ENCODE assay signal across 17 mouse cellular contexts in genomic region chr5:128041781-128042180, GRCm38 (mm10).
"Had no signal": no experiment of that assay in that cellular context is flagged by ENCODE, and none has a peak within 500 bp of the region (broad histone marks: within the 10 kb centered on the region; RNA-seq: fewer than 3 reads in every experiment).

No protein-coding gene starts in this region.

- H3K27ac ChIP-seq: lung, embryonic 15.5 days; macrophage; midbrain, embryonic 12.5 days; midbrain, embryonic 15.5 days; neural tube, embryonic 12.5 days; stomach, embryonic 15.5 days; stomach, postnatal 0 days had no signal

- H3K27me3 ChIP-seq: lung, embryonic 15.5 days; megakaryocyte, embryonic 14.5 days; midbrain, embryonic 12.5 days; midbrain, embryonic 15.5 days; neural tube, embryonic 12.5 days; stomach, embryonic 15.5 days had no signal

- H3K36me3 ChIP-seq: lung, embryonic 15.5 days; midbrain, embryonic 12.5 days; midbrain, embryonic 15.5 days; neural tube, embryonic 12.5 days; stomach, embryonic 15.5 days had no signal

- ATAC-seq: liver, postnatal 0 days; lung, postnatal 0 days; midbrain, embryonic 15.5 days had no signal

- H3K9ac ChIP-seq: liver, postnatal 0 days; lung, embryonic 15.5 days; midbrain, embryonic 12.5 days; midbrain, embryonic 15.5 days; neural tube, embryonic 12.5 days; stomach, embryonic 15.5 days had no signal

- H3K9me3 ChIP-seq: lung, embryonic 15.5 days; midbrain, embryonic 12.5 days; midbrain, embryonic 15.5 days; neural tube, embryonic 12.5 days; stomach, embryonic 15.5 days had no signal

- H3K4me3 ChIP-seq: lung, embryonic 15.5 days; megakaryocyte, embryonic 14.5 days; midbrain, embryonic 12.5 days; midbrain, embryonic 15.5 days; neural tube, embryonic 12.5 days; stomach, embryonic 15.5 days had no signal

- DNase-seq: liver, postnatal 0 days; lung, adult 2 months; lung, postnatal 14 days; lung, postnatal 36 days; right cerebral cortex, postnatal 14 days; thymus, adult 2 months; thymus, postnatal 25 days; thymus, postnatal 4 days had no signal

- H3K4me2 ChIP-seq: lung, embryonic 15.5 days; midbrain, embryonic 12.5 days; midbrain, embryonic 15.5 days; neural tube, embryonic 12.5 days; stomach, embryonic 15.5 days had no signal

- H3K4me1 ChIP-seq: lung, embryonic 15.5 days; megakaryocyte, embryonic 14.5 days; midbrain, embryonic 12.5 days; midbrain, embryonic 15.5 days; neural tube, embryonic 12.5 days; stomach, embryonic 15.5 days had no signal
